Mouse (Mus musculus) thymus, adult 18-20 months (tissue): ENCODE data around the gene Stip1.
"Not testable (repeated sequence)": the region's sequence is repeated elsewhere in the genome, so short reads cannot be mapped to it uniquely, and the experiment has no call there.

Experiments
- DNase-seq, 2 experiments: peaks; one replicate each; pipeline ENCODE4 v3.0.0; 2022; ENCODE audit warnings: mixed read lengths in 2 of 2

Gene Stip1

GRCm38 (mm10) chr19:7039841-7040636 is at the start of gene Stip1:
Gene Stip1 (minus strand): TSS chr19:7039967.
- peak; percentile 99 to 100 for DNase-seq

DNA sequence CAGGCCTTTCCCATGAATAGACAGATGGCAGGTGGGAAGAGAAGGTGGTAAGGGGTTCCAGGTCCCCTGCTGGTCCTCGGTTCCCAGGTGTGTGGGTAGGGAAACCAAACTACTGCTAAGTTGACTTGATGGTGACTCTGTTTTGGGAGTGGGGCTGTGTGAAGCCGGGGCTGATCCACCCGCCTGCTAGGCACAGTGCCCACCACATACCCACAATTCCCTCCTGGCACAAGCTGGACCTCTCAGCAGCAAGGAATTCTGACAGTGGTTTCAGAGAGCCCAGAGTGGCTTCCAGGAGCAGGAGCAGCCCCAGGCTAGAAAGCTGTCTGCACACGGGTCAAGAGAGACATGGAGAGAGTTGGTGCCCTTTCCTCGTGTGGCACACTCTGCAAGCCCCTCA is 49.3 kb upstream of the Stip1 start:
- DNase-seq, result no peak

DNA sequence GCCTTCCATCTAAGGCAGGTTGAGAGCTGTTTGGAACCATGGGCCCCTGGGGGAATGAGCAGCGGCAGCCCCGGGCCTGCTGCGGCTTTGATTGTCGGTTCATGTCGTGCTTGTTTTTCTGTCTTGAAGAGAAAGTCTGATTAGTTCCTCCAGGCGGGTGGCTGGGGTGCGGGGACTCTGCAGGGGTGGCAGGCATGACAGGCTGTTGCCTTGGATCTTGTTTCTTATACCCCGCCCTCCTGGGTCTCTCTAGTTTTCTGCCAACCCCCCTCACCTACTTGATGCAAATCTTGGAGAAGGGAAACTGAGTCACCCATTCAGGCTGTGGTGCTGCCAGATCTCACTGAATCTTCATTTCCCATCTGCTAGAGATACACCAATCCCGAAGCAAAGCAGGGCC is 48.8 kb upstream of the Stip1 start:
- DNase-seq, result no peak

GRCm38 (mm10) chr19:7084734-7085133 is 45.0 kb upstream of the Stip1 start:
- DNase-seq, result no peak

- DNase-seq, result no peak
Measured at GRCm38 (mm10) chr19:7083035-7083794, 43.4 kb upstream of the Stip1 start.

DNA sequence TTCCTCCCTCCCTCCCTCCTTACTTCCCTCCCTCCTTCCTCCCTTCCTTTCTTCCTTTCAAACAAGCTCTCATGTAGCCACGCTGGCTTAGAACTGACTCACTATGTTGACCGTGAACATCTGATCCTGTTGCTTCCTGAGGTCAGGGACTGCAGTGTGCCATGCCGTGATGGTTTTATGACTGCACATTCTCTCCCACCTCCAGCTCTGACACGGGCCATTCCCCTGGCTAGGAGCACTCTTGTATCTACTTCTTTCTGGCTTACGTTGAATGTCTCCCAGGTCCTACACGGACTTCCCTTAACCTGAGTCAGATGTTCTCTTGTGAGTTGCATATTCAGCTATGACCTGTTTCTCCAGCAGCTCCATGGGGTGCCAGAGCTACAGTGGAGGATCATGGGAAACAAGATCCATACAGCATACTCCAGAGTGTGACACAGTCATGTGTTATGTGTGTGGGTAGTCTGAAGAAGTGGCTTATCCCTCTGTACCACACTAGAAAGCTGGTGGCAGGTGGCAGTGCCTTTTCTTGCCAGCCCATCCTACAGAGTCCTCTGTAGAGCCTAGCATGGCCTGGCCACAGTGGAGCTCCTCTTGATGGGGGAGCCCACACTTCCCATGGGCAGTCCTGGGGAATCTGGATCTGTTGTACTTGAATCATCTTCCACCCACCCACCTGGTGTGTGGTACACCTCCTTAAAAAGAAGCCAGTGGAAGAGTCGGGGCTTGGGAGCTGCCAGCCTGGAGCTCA is 41.9 kb upstream of the Stip1 start:
- DNase-seq, result no peak

DNA sequence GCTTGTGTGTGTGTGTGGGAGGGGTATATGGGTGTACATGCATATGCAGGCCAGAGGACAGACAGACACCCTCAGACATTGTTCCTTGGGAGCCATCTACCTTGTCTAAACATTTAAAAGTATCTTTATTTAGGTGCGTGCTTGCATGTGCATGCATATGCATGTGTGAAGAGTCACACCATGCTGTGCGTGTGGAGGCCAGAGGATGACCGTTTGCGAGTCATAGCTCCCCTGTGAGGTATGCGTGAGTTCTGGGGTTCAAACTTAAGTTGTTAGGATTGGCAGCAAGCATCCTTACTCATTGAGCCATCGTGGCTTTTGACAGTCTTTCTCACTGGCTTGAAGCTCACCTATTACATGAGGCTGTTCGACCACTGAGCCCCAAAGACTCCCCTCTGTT is 38.5 kb upstream of the Stip1 start:
- DNase-seq, result no peak

- DNase-seq, result no peak
Measured at GRCm38 (mm10) chr19:7077666-7078065, 37.9 kb upstream of the Stip1 start.

DNA sequence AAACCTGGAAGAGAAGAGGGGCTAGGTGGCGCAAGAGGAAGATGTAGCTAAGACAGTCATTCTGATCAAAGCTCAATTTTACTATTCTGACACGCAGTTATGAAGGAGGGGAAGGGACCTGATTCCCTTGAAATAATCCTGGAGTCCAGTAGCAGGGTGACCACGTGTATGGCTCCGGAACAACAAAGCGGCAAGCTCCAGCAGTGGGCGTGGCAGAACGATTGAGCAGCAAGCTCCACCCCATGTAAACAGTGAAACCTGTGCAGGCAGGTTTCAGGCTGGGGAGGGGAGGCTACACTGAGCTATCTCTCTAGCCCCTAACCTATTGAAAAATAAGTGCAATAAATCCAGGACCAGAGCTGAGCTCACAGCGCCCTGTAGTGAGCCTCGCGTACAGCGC is 35.6 kb upstream of the Stip1 start:
- not testable (repeated sequence) for DNase-seq

DNA sequence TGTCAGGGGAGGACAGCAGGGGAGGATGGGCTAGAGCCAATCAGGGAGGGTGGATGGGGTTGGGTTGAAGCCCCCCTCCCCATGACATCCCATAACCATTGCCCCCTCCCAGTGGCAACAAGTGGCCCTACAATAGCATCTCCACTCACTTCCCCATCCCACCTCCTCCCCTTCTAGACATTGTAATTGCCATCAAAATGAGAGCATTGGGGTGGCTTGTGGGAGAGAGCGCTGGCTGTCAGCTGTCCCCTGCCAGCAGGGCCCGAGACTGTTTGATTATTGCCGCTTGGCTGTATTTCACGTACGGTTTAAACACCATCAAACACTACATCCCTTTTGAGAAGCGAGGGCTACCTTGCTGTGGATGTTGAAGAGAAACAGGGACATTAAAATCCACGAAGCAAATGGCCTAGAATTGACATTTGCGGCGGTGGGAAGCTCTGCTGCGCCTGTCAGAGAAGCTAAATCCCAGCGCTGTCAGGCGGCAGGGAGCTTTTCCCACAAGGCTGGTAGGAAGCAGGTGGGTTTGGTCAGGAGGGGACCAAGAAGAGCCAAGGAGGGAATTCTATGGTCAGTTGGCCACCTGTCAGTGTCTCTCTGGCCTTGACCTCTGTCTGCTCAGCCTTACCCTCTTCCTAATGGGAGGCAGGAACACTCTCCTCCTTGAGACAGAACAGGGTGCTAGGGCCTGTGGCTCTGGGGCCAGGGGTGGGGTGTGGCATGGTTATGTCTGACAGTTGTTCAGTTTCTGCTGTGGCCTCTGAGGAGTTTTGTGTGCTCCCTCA is 34.4 kb upstream of the Stip1 start:
- DNase-seq, result no peak

DNA sequence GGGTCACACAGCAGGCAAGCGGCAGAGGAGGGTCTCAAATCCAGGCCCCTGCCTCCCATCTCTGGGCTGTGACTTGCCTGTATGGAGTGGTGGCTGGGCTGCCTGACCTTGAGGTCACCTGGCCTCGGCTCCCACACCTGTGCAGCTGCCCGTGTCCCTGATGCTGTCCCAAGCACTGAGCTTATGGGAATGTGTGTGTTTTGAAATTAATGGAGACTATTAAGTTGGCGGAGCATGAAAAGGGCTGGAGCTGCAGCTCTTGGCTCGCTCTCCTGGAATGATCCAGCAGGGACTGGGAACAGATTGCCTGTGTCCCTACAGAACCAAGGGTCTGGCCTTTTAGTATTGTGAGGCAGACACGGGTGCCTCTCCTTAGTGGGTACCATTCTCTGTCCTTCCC is 32.5 kb upstream of the Stip1 start:
- no peak for DNase-seq

- no peak for DNase-seq
Measured at GRCm38 (mm10) chr19:7070775-7071174, 31.0 kb upstream of the Stip1 start.

GRCm38 (mm10) chr19:7069781-7070763 is 30.3 kb upstream of the Stip1 start:
- DNase-seq, result no peak

- DNase-seq, result no peak
Measured at GRCm38 (mm10) chr19:7068661-7069531, 29.1 kb upstream of the Stip1 start.

- DNase-seq, result peak; percentile 38 to 53
Measured at GRCm38 (mm10) chr19:7068136-7068535, 28.4 kb upstream of the Stip1 start.

DNA sequence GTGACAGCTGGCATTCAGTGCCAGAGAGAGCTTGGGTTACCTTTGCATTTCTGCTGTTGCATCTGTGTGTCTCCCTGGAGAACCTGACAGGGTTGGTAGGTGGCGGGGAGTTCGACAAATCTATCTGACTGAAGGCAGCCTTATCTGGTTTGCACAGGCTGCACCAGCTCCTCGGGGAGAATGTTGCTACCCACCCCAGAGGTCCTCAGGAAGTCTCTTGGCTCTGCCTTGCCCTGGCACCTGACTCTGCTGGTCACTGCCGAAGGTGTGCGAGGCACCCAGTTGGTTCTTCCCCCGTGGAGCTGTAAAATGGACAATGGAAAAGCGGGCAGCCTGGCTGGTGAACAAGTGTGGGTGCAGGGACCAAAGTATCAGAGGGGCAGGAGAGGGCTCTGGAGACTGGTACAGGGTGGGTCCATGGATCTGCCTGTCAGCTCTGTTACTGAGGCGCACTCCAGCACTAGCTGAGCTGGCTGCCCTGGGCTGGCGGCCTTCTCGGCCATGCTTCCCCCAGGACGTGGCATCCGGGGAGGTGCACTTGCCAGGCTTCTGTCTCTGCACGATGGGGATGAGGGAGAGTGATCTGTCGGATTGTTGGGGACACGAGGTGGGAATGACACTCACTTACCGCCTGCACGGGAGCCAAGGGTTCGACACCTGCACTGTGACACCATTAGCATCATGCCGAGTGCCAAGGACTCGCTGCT is 27.7 kb upstream of the Stip1 start:
- DNase-seq, result peak in 1 of 2 experiments; percentile 28

GRCm38 (mm10) chr19:7066828-7067342 is 27.1 kb upstream of the Stip1 start:
- DNase-seq, result no peak

DNA sequence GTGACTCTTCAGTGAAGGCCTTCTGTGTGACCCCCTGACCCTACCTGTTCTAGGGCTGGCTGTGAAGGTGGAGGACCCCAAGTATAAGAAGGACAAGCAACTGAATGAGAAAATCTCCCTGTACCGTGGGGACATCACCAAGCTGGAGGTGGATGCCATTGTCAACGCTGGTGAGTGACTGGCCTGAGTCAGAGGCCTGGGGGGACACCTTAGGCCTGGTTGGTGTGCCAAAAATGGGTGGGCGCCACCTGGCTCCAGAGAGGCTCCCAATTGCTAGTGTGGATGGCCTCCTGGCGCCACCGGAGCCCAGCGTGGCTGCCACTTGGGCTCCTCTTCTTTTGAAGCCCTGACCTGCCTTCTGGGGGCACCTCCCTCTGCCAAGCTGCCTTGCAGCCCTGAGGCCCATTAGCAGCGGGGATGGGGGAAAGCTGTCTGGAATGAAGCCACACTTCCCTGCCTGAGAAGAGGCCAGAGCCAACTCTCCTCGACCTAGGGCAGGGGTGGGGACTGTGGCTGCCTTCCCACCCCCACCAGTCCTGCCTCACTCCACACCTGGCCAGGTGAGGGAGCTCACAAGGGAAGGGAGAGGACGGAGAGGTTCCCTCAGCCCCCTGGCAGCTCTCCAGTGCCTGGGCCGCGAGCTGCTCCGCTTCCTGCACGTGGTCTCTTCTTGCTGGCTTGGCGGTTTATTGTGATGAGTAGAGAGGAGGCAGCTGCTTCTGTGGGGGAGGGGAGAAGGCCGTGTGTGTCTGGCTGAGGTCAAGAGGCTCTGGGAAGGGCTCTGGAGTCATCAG is 26.5 kb upstream of the Stip1 start:
- DNase-seq, result peak; percentile 75 to 82

DNA sequence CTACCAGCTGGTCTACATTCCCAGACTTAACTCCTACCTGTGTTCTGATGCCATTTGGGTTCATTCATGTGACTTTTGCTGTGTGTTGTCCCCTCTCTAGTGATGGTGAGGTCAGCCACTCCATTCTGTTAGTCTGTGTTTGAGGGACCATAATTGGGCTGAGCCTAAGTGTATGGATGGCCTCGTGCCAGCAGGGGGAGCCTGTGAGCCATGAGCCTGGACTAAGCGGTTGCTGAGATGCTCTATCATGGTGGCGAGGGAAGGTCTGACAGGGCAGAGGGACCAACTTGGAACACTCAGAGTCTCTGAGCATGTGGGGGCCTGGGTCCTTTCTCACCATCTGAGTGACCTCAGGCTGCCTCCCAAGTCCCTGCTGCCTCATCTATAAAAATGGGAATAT is 24.8 kb upstream of the Stip1 start:
- DNase-seq, result peak; percentile 61 to 67
